Mouse (Mus musculus): ENCODE results near the gene Klhl31. TPM values are rescaled to one million over a fixed set of nuclear protein-coding genes. Genes with fewer than 3 reads are reported as not detected.
A peak's percentile ranks its signal among the peaks of the same experiment; 100 is the strongest.

Klhl31 gene
- total RNA-seq, 1 experiment: 0.04 TPM

DNA sequence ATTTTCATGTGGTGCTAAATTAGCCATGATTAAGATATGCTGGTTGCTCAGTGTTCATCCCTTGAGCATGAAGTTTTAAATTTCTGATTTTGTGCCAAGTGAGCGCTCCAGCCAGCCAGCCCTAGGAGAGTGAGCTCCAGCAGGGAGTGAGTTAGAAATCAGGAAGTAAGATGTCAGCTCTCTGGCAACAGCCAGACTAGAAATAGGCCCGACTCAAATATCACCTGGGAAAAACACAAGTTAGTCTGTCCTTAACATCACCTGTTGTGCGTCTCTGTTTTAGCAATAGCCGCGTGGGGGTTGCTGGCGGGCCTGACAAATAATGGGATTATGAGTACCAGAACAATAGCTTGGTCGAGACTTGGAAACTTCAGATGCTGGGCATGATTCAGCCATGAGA lies 56.4 kb downstream of the Klhl31 start:
- DNase-seq (ENCODE audit: low read depth, low spot score): no peak
- TF ChIP-seq CHD2 (IDR thresholded peaks at IDR 0.05; ENCODE audit: low read depth, low read length) (no peak), ZC3H11A (IDR thresholded peaks at IDR 0.05; ENCODE audit: borderline replicate concordance, low read depth, low read length) (no peak), ZNF384 (IDR thresholded peaks at IDR 0.05; ENCODE audit: low read depth, low read length) (no peak), MAFK (IDR thresholded peaks at IDR 0.05; ENCODE audit: insufficient read depth, low read depth, low read length) (no peak), HCFC1 (IDR thresholded peaks at IDR 0.05; ENCODE audit: borderline replicate concordance, insufficient read depth, low read length) (no peak)
- no peak overlapping the region for H3K9ac ChIP-seq (ENCODE audit: insufficient read depth, low read depth, low read length, poor library complexity, severe bottlenecking)
- H3K4me1 ChIP-seq (ENCODE audit: control insufficient read depth in 2 of 2, insufficient read depth in 2 of 2, low read length in 2 of 2, poor library complexity in 1 of 2): no peaks in the 10 kb centered on the region
- peaks cover 8% of the 10 kb centered on the region for H3K9me3 ChIP-seq (ENCODE audit: control insufficient read depth, insufficient read depth, low read depth, low read length)
- no peak overlapping the region for H3K4me3 ChIP-seq (ENCODE audit: insufficient read depth in 1 of 2, low read depth in 1 of 2, low read length in 2 of 2, poor library complexity in 1 of 2, severe bottlenecking in 1 of 2)
- H3K27ac ChIP-seq (ENCODE audit: insufficient read depth, low read depth, low read length, poor library complexity, severe bottlenecking): no peak overlapping the region
- in situ Hi-C loops (cut with MboI; ENCODE audit: low sequenced_read_pairs in 2 of 2, unreplicated experiment in 2 of 2): no loop called here
- no peaks in the 10 kb centered on the region for H3K36me3 ChIP-seq (ENCODE audit: control insufficient read depth, insufficient read depth, low read length, poor library complexity, severe bottlenecking)

- in situ Hi-C loops (cut with MboI; ENCODE audit: low sequenced_read_pairs in 2 of 2, unreplicated experiment in 2 of 2): no loop called here
- no peak for DNase-seq (ENCODE audit: low read depth, low spot score)
- peaks cover 8% of the 10 kb centered on the region for H3K9me3 ChIP-seq (ENCODE audit: control insufficient read depth, insufficient read depth, low read depth, low read length)
Measured at GRCm38 (mm10) chr9:77693405-77693804, 57.1 kb downstream of the Klhl31 start.

GRCm38 (mm10) chr9:77695586-77695985 lies 59.3 kb downstream of the Klhl31 start:
- no peak overlapping the region for H3K4me3 ChIP-seq (ENCODE audit: insufficient read depth in 1 of 2, low read depth in 1 of 2, low read length in 2 of 2, poor library complexity in 1 of 2, severe bottlenecking in 1 of 2)
- H3K27ac ChIP-seq (ENCODE audit: insufficient read depth, low read depth, low read length, poor library complexity, severe bottlenecking): no peak overlapping the region
- no peaks in the 10 kb centered on the region for H3K36me3 ChIP-seq (ENCODE audit: control insufficient read depth, insufficient read depth, low read length, poor library complexity, severe bottlenecking)
- no peak for TF ChIP-seq HCFC1 (IDR thresholded peaks at IDR 0.05; ENCODE audit: borderline replicate concordance, insufficient read depth, low read length)
- TF ChIP-seq ZNF384 (IDR thresholded peaks at IDR 0.05; ENCODE audit: low read depth, low read length): no peak
- no peaks in the 10 kb centered on the region for H3K4me1 ChIP-seq (ENCODE audit: control insufficient read depth in 2 of 2, insufficient read depth in 2 of 2, low read length in 2 of 2, poor library complexity in 1 of 2)
- H3K9me3 ChIP-seq (ENCODE audit: control insufficient read depth, insufficient read depth, low read depth, low read length): peaks cover 8% of the 10 kb centered on the region; the same call in 1 of the 2 replicates
- in situ Hi-C loops (cut with MboI; ENCODE audit: low sequenced_read_pairs in 2 of 2, unreplicated experiment in 2 of 2): no loop called here
- DNase-seq (ENCODE audit: low read depth, low spot score): no peak
- H3K9ac ChIP-seq (ENCODE audit: insufficient read depth, low read depth, low read length, poor library complexity, severe bottlenecking): no peak overlapping the region

More at GRCm38 (mm10) chr9:77693405-77693804, 57.1 kb downstream of the Klhl31 start:
- H3K27ac ChIP-seq (ENCODE audit: insufficient read depth, low read depth, low read length, poor library complexity, severe bottlenecking): no peak overlapping the region
- TF ChIP-seq MAFK (IDR thresholded peaks at IDR 0.05; ENCODE audit: insufficient read depth, low read depth, low read length): no peak
- H3K36me3 ChIP-seq (ENCODE audit: control insufficient read depth, insufficient read depth, low read length, poor library complexity, severe bottlenecking): no peaks in the 10 kb centered on the region
- no peaks in the 10 kb centered on the region for H3K4me1 ChIP-seq (ENCODE audit: control insufficient read depth in 2 of 2, insufficient read depth in 2 of 2, low read length in 2 of 2, poor library complexity in 1 of 2)
- no peak overlapping the region for H3K9ac ChIP-seq (ENCODE audit: insufficient read depth, low read depth, low read length, poor library complexity, severe bottlenecking)
- no peak overlapping the region for H3K4me3 ChIP-seq (ENCODE audit: insufficient read depth in 1 of 2, low read depth in 1 of 2, low read length in 2 of 2, poor library complexity in 1 of 2, severe bottlenecking in 1 of 2)

DNA sequence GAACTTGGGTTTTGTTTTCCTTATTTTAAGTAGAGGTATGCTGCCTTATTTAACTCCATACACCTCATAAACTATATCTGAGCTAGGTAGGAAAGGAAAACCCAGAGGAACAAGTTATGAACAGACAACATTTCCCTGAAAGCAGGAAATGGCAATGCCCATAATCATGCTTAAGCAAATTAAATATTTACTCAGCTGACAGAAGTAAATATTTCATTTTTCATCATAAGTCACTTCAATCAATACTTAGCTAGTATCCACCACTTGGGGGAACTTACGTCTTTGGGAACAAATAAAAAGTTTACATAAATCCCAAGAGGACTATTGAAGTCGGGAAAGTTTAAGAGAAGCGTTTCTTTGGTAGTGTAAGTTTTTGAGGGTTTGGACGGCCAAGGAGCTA lies 67.2 kb downstream of the Klhl31 start:
- in situ Hi-C loops (cut with MboI; ENCODE audit: low sequenced_read_pairs in 2 of 2, unreplicated experiment in 2 of 2): no loop called here
- H3K27ac ChIP-seq (ENCODE audit: insufficient read depth, low read depth, low read length, poor library complexity, severe bottlenecking): no peak overlapping the region
- no peak for DNase-seq (ENCODE audit: low read depth, low spot score)
- no peaks in the 10 kb centered on the region for H3K9me3 ChIP-seq (ENCODE audit: control insufficient read depth, insufficient read depth, low read depth, low read length)
- H3K4me1 ChIP-seq (ENCODE audit: control insufficient read depth in 2 of 2, insufficient read depth in 2 of 2, low read length in 2 of 2, poor library complexity in 1 of 2): no peaks in the 10 kb centered on the region
- H3K36me3 ChIP-seq (ENCODE audit: control insufficient read depth, insufficient read depth, low read length, poor library complexity, severe bottlenecking): no peaks in the 10 kb centered on the region
- TF ChIP-seq ZNF384 (IDR thresholded peaks at IDR 0.05; ENCODE audit: low read depth, low read length) (no peak), MAFK (IDR thresholded peaks at IDR 0.05; ENCODE audit: insufficient read depth, low read depth, low read length) (no peak)
- H3K4me3 ChIP-seq (ENCODE audit: insufficient read depth in 1 of 2, low read depth in 1 of 2, low read length in 2 of 2, poor library complexity in 1 of 2, severe bottlenecking in 1 of 2): no peak overlapping the region
- H3K9ac ChIP-seq (ENCODE audit: insufficient read depth, low read depth, low read length, poor library complexity, severe bottlenecking): no peak overlapping the region

DNA sequence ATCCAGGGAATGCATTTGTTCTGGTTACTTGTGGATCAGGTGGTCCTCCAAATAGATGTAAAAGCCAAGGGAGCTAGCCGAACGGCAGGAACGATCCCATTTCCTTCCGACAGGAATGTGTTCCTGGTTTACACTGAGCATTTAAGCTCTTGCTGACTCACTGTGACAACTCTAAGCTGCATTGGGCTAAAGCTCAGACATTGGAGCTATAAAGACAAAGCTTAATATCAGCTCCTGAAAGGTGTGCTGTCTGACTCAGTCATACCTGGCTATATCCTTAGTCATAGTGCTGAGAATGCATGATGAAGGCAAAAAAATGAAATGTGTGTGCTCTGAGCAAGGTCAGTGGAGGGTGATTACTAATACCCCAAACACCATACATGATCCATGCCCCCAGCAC lies 67.8 kb downstream of the Klhl31 start:
- H3K4me3 ChIP-seq (ENCODE audit: insufficient read depth in 1 of 2, low read depth in 1 of 2, low read length in 2 of 2, poor library complexity in 1 of 2, severe bottlenecking in 1 of 2): no peak overlapping the region
- DNase-seq (ENCODE audit: low read depth, low spot score): no peak
- H3K36me3 ChIP-seq (ENCODE audit: control insufficient read depth, insufficient read depth, low read length, poor library complexity, severe bottlenecking): no peaks in the 10 kb centered on the region
- H3K4me1 ChIP-seq (ENCODE audit: control insufficient read depth in 2 of 2, insufficient read depth in 2 of 2, low read length in 2 of 2, poor library complexity in 1 of 2): no peaks in the 10 kb centered on the region
- no peak overlapping the region for H3K27ac ChIP-seq (ENCODE audit: insufficient read depth, low read depth, low read length, poor library complexity, severe bottlenecking)
- no peaks in the 10 kb centered on the region for H3K9me3 ChIP-seq (ENCODE audit: control insufficient read depth, insufficient read depth, low read depth, low read length)
- TF ChIP-seq ZC3H11A (IDR thresholded peaks at IDR 0.05; ENCODE audit: borderline replicate concordance, low read depth, low read length) (no peak), MAFK (IDR thresholded peaks at IDR 0.05; ENCODE audit: insufficient read depth, low read depth, low read length) (0 out of 2 replicates have a peak, but pooled peaks have one; percentile 23)
- H3K9ac ChIP-seq (ENCODE audit: insufficient read depth, low read depth, low read length, poor library complexity, severe bottlenecking): no peak overlapping the region
- in situ Hi-C loops (cut with MboI; ENCODE audit: low sequenced_read_pairs in 2 of 2, unreplicated experiment in 2 of 2): no loop called here
